Mouse (Mus musculus): ENCODE data around the gene Nr2f1. TPM values are rescaled to one million over a fixed set of nuclear protein-coding genes. Genes with fewer than 3 reads are reported as not detected.
A peak's percentile ranks its signal among the peaks of the same experiment; 100 is the strongest.

Nr2f1 gene
- polyA plus RNA-seq, 1 experiment = 0.14 TPM

GRCm38 (mm10) chr13:78194135-78194849, 5.3 kb downstream of the Nr2f1 start:
- peaks cover 7% of the 10 kb centered on the region for H3K4me1 ChIP-seq (ENCODE audit: control insufficient read depth, insufficient read depth, low read length)
- H3K27me3 ChIP-seq (ENCODE audit: control insufficient read depth, insufficient read depth, low read length) = no peaks in the 10 kb centered on the region; the same call in none of the 2 replicates
- no peaks in the 10 kb centered on the region for H3K36me3 ChIP-seq (ENCODE audit: control insufficient read depth, insufficient read depth, low read length)

GRCm38 (mm10) chr13:78193211-78193610, 6.3 kb downstream of the Nr2f1 start:
- H3K4me3 ChIP-seq (ENCODE audit: control insufficient read depth, low read depth, low read length) = no peak overlapping the region

More at GRCm38 (mm10) chr13:78194135-78194849, 5.3 kb downstream of the Nr2f1 start:
- no peak for TF ChIP-seq POLR2A (IDR thresholded peaks at IDR 0.05; ENCODE audit: control insufficient read depth, low read depth, low read length)
- H3K4me3 ChIP-seq (ENCODE audit: control insufficient read depth, low read depth, low read length) = peak overlapping the region; percentile 1; the same call in 1 of the 2 replicates
- no peak overlapping the region for H3K27ac ChIP-seq (ENCODE audit: control insufficient read depth, insufficient read depth, low read depth, low read length)

GRCm38 (mm10) chr13:78189586-78189985, 10.0 kb downstream of the Nr2f1 start:
- Histone ChIP-seq H3K36me3 (ENCODE audit: control insufficient read depth, insufficient read depth, low read length) (no peaks in the 10 kb centered on the region), H3K4me1 (ENCODE audit: control insufficient read depth, insufficient read depth, low read length) (peaks cover 2% of the 10 kb centered on the region; the same call in 1 of the 2 replicates), H3K27me3 (ENCODE audit: control insufficient read depth, insufficient read depth, low read length) (no peaks in the 10 kb centered on the region), H3K27ac (ENCODE audit: control insufficient read depth, insufficient read depth, low read depth, low read length) (no peak overlapping the region), H3K4me3 (ENCODE audit: control insufficient read depth, low read depth, low read length) (no peak overlapping the region)
- TF ChIP-seq POLR2A (IDR thresholded peaks at IDR 0.05; ENCODE audit: control insufficient read depth, low read depth, low read length) (no peak), CTCF (IDR thresholded peaks at IDR 0.05; ENCODE audit: control insufficient read depth, insufficient read depth, insufficient replicate concordance, low read depth, low read length) (no peak)

More at GRCm38 (mm10) chr13:78193211-78193610, 6.3 kb downstream of the Nr2f1 start:
- Histone ChIP-seq H3K27ac (ENCODE audit: control insufficient read depth, insufficient read depth, low read depth, low read length) (no peak overlapping the region), H3K27me3 (ENCODE audit: control insufficient read depth, insufficient read depth, low read length) (no peaks in the 10 kb centered on the region; the same call in 1 of the 2 replicates), H3K4me1 (ENCODE audit: control insufficient read depth, insufficient read depth, low read length) (peaks cover 4% of the 10 kb centered on the region), H3K36me3 (ENCODE audit: control insufficient read depth, insufficient read depth, low read length) (no peaks in the 10 kb centered on the region)
- no peak for TF ChIP-seq POLR2A (IDR thresholded peaks at IDR 0.05; ENCODE audit: control insufficient read depth, low read depth, low read length)
- TF ChIP-seq CTCF (IDR thresholded peaks at IDR 0.05; ENCODE audit: control insufficient read depth, insufficient read depth, insufficient replicate concordance, low read depth, low read length) = no peak

GRCm38 (mm10) chr13:78187833-78188232, 11.7 kb downstream of the Nr2f1 start:
- no peak for TF ChIP-seq POLR2A (IDR thresholded peaks at IDR 0.05; ENCODE audit: control insufficient read depth, low read depth, low read length)
- TF ChIP-seq CTCF (IDR thresholded peaks at IDR 0.05; ENCODE audit: control insufficient read depth, insufficient read depth, insufficient replicate concordance, low read depth, low read length) = no peak
- H3K27me3 ChIP-seq (ENCODE audit: control insufficient read depth, insufficient read depth, low read length) = no peaks in the 10 kb centered on the region
- no peak overlapping the region for H3K27ac ChIP-seq (ENCODE audit: control insufficient read depth, insufficient read depth, low read depth, low read length)
- H3K4me1 ChIP-seq (ENCODE audit: control insufficient read depth, insufficient read depth, low read length) = no peaks in the 10 kb centered on the region
- H3K4me3 ChIP-seq (ENCODE audit: control insufficient read depth, low read depth, low read length) = no peak overlapping the region
- no peaks in the 10 kb centered on the region for H3K36me3 ChIP-seq (ENCODE audit: control insufficient read depth, insufficient read depth, low read length)

- 0 out of 2 replicates have a peak, but pooled peaks cover under 1% of the 10 kb centered on the region for H3K4me1 ChIP-seq (ENCODE audit: control insufficient read depth, insufficient read depth, low read length)
- no peak overlapping the region for H3K4me3 ChIP-seq (ENCODE audit: control insufficient read depth, low read depth, low read length)
- H3K27me3 ChIP-seq (ENCODE audit: control insufficient read depth, insufficient read depth, low read length) = no peaks in the 10 kb centered on the region
- H3K27ac ChIP-seq (ENCODE audit: control insufficient read depth, insufficient read depth, low read depth, low read length) = no peak overlapping the region
- H3K36me3 ChIP-seq (ENCODE audit: control insufficient read depth, insufficient read depth, low read length) = no peaks in the 10 kb centered on the region
- peak; percentile 31; the same call in 1 of the 2 replicates for TF ChIP-seq CTCF (IDR thresholded peaks at IDR 0.05; ENCODE audit: control insufficient read depth, insufficient read depth, insufficient replicate concordance, low read depth, low read length)
- TF ChIP-seq POLR2A (IDR thresholded peaks at IDR 0.05; ENCODE audit: control insufficient read depth, low read depth, low read length) = no peak
Observed at GRCm38 (mm10) chr13:78186340-78186946, 13.1 kb downstream of the Nr2f1 start.

GRCm38 (mm10) chr13:78184786-78185466, 14.6 kb downstream of the Nr2f1 start:
- peaks cover 4% of the 10 kb centered on the region; the same call in 1 of the 2 replicates for H3K27me3 ChIP-seq (ENCODE audit: control insufficient read depth, insufficient read depth, low read length)
- H3K4me3 ChIP-seq (ENCODE audit: control insufficient read depth, low read depth, low read length) = no peak overlapping the region
- TF ChIP-seq CTCF (IDR thresholded peaks at IDR 0.05; ENCODE audit: control insufficient read depth, insufficient read depth, insufficient replicate concordance, low read depth, low read length) (no peak), POLR2A (IDR thresholded peaks at IDR 0.05; ENCODE audit: control insufficient read depth, low read depth, low read length) (no peak)
- 0 out of 2 replicates have a peak, but pooled peaks cover 4% of the 10 kb centered on the region for H3K4me1 ChIP-seq (ENCODE audit: control insufficient read depth, insufficient read depth, low read length)
- H3K27ac ChIP-seq (ENCODE audit: control insufficient read depth, insufficient read depth, low read depth, low read length) = no peak overlapping the region
- H3K36me3 ChIP-seq (ENCODE audit: control insufficient read depth, insufficient read depth, low read length) = no peaks in the 10 kb centered on the region

- Histone ChIP-seq H3K36me3 (ENCODE audit: control insufficient read depth, insufficient read depth, low read length) (no peaks in the 10 kb centered on the region), H3K27me3 (ENCODE audit: control insufficient read depth, insufficient read depth, low read length) (peaks cover 4% of the 10 kb centered on the region; the same call in 1 of the 2 replicates), H3K27ac (ENCODE audit: control insufficient read depth, insufficient read depth, low read depth, low read length) (no peak overlapping the region), H3K4me1 (ENCODE audit: control insufficient read depth, insufficient read depth, low read length) (peaks cover 12% of the 10 kb centered on the region), H3K4me3 (ENCODE audit: control insufficient read depth, low read depth, low read length) (no peak overlapping the region)
- TF ChIP-seq POLR2A (IDR thresholded peaks at IDR 0.05; ENCODE audit: control insufficient read depth, low read depth, low read length) (no peak), CTCF (IDR thresholded peaks at IDR 0.05; ENCODE audit: control insufficient read depth, insufficient read depth, insufficient replicate concordance, low read depth, low read length) (no peak)
Observed at GRCm38 (mm10) chr13:78183986-78184385, 15.6 kb downstream of the Nr2f1 start.

Measured in testis, adult 2 months (tissue).